Mouse (Mus musculus): Measurements from ENCODE around the gene Birc3. TPM values are rescaled to one million over a fixed set of nuclear protein-coding genes. Genes with fewer than 3 reads are reported as not detected.
"Not testable (repeated sequence)": the region's sequence is repeated elsewhere in the genome, so short reads cannot be mapped to it uniquely, and the experiment has no call there.

Birc3 gene
- total RNA-seq (2017), result 46.1 and 52.9 TPM in 2 replicates

DNA sequence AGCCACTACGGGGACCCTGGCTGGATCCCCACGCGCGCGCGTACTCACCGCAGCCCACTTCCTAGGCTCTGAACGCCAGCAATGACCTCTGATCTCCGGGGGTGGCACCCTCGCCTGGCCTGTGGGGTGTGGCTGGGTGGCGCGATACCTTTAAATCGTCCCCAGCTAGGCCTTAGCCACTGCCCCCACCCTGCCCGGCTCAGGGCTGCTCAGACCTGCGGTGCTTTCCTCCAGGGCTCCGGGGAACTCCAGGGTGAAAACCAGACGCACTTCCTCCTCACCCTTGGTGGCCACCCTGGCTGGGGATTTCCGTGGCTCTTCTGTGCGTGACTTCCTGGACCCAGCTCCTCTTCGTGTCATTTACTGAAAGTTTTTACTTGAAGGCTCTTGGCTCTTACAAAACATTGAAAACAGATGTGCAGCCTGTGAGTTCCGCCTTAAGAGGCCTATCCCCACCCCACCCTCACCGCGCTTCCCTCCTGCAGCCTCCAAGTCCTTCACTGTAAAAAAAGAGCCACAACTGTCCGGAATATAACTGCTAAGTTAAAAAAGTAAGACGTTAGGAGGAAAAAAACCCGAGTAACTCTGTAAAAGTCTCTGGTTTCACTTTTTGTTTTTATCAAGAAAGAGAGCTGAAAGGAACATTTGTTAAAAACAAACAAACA, at the start of gene Birc3:
Gene Birc3 (minus strand): TSS at position 412 of the 665 bp plus-strand sequence.
- peak; percentile 77 for ATAC-seq (replicated peaks; ENCODE audit: low read depth, poor library complexity, severe bottlenecking)

DNA sequence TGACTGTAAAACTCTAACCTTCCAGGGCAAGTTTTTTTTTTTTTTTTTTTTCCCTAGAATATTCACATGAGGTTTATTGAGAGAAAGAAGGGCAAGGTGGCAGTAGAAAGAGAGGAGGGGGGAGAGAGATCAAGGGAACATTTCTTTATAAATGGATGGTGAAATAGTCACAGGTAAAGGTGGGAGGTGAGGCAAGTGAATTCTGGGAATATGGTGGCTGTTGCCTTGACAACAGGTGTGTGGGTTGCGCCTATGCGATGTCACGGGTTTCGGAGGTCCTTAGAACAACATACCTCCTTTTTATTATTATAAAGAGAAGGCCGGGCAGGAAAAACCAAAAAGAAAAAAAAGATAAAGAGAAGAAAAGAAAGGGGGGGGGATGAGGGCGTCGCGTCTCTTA, 41.9 kb upstream of the Birc3 start:
- ATAC-seq (replicated peaks; ENCODE audit: low read depth, poor library complexity, severe bottlenecking), result no peak

DNA sequence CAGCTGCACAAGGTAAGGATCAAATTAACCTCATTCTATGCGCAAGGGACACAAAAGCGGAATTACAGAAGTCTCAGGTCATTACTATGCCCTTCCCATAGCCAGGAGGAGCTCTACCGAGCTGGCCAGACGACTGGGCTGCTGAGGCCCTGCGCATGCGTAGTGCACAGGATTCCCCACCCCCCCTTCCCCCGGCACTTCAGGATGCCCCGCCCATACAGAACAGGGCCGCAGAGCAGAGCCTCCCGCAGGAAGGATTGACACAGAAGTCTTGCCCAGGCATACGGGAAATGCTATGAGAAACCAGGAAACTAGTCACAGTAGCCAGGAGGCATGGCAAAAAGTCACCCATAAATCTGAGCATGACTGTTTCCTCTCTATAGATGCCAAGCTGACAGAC, 41.5 kb upstream of the Birc3 start:
- ATAC-seq (replicated peaks; ENCODE audit: low read depth, poor library complexity, severe bottlenecking), result peak; percentile 89

DNA sequence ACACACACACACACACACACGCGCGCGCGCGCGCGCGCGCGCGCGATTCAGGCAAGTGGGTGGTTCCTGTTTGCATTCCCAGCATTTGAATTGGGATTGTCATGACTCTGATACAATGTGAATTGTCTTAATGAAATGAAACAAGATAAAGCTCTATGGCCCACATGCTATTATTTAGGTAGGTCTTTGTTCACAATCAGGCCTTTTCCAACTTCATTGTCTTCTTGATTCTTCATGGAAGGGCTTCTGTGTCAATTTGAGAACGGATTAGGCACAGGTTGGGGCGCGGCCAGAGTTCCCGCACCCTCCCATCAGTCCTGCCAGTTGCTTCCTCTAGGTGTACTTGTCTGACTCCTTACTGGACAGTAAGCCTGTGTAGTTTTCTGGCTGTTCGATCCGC, 41.0 kb upstream of the Birc3 start:
- peak; percentile 20; the same call in 1 of the 2 replicates for ATAC-seq (replicated peaks; ENCODE audit: low read depth, poor library complexity, severe bottlenecking)

DNA sequence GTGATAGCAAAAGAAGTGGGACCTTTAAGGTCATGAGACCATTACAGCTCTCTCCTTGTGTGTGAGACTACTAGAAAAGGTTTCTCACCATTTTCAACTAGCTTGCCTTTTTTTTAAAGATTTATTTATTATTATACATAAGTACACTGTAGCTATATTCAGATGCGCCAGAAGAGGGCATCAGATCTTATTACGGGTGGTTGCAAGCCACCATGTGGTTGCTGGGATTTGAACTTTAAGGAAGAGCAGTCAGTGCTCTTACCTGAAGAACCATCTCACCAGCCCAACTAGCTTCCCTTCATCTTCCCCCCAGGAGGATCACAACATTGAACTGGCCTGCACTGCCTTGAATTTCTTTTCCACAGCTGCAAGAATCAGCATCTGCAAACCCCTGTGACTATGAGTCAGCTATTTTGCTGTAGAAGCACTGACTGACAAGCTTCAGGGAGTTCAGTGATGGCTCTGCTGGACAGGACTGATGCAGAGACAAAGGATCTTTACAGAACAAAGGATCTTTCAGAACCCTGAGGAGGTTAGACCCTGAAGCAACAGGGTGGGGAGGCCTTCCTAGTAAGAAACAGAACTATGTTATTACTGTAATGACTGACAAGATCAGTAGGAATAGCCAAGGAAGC, 34.5 kb upstream of the Birc3 start:
- ATAC-seq (replicated peaks; ENCODE audit: low read depth, poor library complexity, severe bottlenecking), result no peak; the same call in 1 of the 2 replicates

DNA sequence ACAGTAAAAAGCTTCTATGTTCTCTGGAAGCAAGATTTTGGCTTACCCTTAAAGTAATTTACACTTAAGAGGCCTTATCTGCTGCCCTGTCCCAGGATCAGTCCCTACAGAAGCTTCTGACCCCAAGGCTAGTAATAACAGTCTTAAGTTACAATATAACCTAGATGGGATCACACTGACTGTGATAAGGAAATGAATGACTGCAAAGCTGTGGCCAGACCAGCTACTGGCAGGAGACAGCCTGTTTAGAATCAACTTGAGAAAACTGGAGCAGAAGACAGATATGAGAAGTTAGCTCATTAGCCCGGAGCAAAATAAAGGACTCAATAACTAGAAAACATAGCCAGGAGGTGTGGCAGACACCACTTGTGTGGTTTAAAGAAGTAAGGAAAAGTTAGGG, 33.6 kb upstream of the Birc3 start:
- no peak for ATAC-seq (replicated peaks; ENCODE audit: low read depth, poor library complexity, severe bottlenecking)

DNA sequence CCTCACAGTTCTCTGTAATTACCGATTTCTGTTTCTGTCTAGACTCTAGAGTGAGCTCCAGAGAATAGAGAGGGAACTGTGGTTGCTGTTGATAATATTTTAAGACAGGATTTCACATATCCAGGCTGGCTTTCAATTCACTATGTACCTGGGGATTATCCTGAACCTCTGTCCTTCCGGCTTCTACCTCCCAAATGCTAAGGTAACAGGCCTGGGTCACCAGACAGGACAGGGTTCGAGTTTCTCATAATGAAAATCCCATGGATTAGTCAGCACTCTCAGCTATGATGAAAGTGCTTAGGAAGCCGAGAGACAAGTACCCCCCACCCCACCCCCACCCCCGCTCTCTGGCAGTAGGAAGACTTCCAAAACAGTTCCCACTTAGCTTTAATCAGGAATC, 30.8 kb upstream of the Birc3 start:
- ATAC-seq (replicated peaks; ENCODE audit: low read depth, poor library complexity, severe bottlenecking), result no peak

DNA sequence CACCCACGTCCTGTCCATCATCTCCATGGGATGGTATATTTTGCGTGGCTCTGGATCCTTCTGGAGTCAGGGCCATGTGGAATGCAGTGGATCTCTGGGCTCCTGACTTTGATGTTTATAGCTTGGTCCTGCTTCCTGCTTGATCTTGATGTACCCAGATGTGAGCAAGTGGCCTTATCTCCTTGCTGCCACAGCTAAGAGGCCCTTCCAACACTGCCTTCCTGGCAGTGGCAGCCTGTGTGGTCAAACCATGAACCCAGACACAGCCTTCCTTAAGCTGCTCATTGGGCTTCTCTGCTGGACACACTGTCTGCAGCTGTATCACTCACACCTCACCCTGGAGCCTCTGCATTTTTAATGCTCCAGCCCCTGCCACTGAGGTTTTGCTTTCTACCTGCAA, 30.3 kb upstream of the Birc3 start:
- 0 out of 2 replicates have a peak, but pooled peaks have one; percentile 15 for ATAC-seq (replicated peaks; ENCODE audit: low read depth, poor library complexity, severe bottlenecking)

DNA sequence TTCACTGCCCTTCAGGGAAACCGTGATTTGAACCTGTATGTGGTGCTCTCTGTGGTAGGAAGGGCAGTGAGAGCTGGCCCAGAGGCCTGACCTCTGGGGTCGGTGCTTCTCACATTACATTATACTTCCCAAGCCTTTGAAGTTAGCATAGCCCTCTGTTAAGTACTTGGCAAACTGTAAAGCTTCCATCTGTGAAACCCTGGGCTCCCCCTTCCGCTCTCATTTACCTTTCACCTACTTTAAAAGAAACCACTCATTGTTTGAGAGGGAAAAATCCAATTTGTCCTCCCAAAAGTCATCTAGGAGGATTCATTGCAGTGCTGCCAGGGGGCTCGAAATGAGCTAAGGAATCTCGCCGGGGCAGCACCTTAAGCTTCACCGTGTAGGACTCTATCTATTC, 29.3 kb upstream of the Birc3 start:
- no peak for ATAC-seq (replicated peaks; ENCODE audit: low read depth, poor library complexity, severe bottlenecking)

DNA sequence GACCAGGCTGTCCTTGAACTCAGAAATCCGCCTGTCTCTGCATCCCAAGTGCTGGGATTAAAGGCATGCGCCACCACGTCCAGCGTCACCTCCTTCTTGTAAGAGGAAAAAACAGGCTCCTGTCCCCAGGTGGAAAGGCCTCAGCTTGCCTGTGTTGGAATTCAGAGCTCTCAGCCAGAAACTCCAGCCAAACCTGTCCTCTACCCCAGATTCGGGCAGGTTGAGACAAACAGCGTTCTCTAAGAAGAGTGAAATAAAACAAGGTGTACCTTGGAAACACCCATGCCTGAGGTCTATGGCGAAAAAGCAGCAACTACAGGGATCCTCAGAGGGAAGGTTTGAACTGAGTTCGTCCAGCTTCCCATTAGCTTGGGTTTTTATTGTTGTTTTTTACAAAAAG, 28.0 kb upstream of the Birc3 start:
- ATAC-seq (replicated peaks; ENCODE audit: low read depth, poor library complexity, severe bottlenecking), result no peak

DNA sequence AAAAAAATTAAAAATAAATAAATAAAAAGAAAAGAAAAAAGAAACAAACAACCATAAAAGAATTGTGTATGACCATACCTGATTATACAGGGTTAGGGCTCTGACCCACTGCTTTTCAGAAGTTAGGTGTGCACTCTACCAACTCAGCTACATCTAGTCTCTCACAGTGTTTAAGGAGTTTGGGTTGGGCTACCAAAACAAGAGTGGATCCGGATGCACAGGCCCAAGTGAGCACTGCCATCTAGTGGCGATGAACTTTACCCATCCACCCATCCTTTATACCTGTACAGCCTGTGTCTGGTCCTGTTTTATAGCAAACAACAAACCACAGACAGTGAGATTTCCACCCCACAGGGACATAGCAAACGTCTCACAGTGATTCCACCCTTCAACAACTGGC, 24.5 kb upstream of the Birc3 start:
- ATAC-seq (replicated peaks; ENCODE audit: low read depth, poor library complexity, severe bottlenecking), result peak; percentile 97

DNA sequence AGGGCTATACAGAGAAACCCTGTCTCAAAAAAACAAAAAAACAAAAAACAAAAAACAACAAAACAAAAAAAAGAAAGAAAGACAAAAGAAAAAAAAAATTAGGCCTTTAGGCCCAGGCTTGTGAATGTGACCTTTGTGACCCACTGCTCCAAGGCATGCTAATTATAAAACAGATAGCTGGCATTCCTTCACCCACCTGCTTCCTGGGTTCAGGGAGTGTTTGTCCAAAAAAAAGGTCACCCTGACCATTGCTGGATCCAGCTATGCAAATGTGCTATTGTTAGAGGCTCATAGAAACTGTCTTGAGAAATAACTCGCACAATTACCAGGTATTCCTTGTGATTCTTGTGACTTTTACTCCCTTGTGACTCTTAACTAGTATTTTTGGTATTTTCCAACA, 18.8 kb upstream of the Birc3 start:
- not testable (repeated sequence) for ATAC-seq (replicated peaks; ENCODE audit: low read depth, poor library complexity, severe bottlenecking)

DNA sequence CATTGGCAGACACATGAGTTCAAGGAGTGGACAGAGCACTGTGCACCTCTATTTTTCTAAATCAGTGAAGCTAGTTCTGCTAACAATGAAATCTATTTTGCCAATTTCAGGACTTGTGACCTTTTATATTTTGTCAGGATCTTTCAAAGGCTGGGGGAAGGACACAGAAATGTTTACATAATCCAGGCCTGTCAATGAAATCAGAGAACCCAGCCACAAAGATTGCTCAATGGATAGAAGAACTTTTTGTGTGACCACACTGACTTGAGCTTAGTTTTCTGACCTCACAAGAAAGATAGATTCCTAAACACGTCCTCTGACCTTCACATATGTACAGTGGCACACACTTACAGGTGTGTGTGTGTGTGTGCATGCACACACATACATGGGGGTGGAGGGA, 18.2 kb upstream of the Birc3 start:
- ATAC-seq (replicated peaks; ENCODE audit: low read depth, poor library complexity, severe bottlenecking), result no peak

DNA sequence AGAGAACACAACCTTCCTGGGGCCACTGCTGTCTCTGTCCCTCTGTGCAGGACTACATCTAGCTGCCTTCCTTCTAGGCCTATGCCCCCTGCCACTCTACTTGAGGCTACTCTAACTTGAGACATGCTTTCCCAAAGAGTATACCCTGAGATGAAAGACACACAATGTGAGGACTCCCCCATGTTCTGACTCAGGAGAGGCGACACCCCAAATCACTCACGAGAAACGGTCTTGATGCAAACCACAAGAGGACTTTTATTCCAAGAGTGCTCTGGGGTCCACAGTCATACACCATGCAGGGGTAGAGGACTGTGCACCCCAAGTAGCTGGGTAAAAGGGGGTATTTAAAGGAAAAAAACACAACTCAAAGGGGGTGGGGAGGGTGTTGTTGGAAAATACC, 11.4 kb upstream of the Birc3 start:
- ATAC-seq (replicated peaks; ENCODE audit: low read depth, poor library complexity, severe bottlenecking), result no peak

DNA sequence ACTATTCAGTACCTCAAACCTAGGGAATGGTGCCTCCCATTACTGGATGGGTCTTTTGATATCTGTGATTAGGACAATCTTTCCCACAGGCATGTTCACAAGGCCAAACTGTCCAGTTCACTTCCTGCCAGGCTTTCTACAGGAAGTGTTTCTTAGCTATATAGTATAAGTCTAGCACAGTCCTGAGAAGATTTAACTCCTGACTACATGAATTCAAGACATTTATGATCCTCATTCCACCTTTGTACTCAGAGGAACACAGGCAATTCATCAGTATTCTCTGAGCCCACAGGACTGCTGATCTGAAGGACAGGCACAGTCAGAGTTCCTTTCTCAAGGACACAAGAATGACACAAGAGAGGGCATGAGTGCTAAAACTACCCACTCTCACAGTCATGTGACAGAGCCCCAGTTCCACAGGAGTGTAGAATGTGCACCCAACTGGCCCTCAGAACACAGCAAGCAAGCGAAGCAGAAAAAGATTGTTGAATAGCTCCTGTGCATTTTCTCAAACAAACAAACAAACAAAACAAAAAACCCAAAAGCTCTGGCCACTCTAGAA, 9.4 kb upstream of the Birc3 start:
- no peak for ATAC-seq (replicated peaks; ENCODE audit: low read depth, poor library complexity, severe bottlenecking)

DNA sequence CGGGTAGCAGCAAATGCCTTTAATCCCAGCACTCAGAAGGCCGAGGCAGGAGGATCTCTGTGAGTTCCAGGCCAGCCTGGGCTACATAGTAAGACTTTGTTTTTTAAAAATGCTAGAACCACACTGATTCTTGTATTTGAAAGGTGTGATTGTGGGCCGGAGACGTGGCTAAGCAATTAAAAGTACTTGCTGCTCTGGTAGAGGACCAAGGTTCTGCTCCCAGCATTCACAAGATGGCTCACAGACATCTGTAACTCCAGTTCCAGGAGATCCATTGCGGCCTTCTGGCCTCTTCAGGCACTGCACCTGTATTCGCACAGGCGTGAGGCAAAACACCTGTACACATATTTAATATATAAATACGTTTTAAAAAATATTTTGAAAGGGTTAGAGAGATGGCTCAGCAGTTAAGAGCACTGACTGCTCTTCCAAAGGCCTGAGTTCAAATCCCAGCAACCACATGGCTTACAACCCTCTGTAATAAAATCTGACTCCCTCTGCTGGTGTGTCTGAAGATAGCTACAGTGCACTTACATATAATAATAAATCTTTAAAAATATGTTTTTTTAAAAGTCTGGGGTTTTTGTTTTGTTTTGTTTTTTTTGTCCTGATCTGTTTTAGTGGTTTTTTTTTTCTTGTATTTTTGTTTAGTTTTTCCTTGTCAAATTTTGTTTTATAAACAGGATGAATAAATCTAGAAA, 675 bp upstream of the Birc3 start:
- ATAC-seq (replicated peaks; ENCODE audit: low read depth, poor library complexity, severe bottlenecking), result no peak

DNA sequence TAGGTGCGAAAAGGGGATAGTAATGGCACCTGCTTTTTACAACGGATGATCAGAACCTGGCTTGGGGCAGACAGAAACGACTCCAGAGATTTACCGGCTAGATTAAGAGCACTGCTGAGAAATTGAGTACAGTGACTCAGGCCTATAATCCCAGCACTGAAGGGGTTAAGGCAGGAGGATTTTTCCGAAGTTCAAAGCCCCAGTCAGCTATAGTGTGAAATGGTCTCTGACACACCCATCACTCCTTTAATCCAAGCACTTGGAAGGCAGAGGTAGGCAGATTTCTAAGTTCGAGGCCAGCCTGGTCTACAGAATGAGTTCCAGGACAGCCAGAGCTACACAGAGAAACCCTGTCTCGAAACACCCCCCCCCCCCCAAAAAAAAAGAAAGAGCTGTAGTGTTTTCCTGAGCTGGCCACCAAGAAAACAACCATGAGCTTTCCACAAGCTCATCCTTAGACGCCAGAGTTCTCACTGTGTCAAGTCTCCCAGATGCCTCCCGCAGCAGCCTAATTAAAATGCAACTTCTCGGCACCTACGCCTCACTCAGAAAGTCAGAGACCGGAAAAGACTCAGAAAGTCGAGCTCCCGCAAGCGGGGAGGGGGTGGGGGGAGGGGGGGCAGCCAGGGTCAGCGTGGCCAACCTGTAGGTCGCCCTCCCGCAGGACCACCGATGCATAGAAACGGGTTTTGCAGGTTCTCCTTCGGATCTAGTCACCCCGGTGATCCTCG, 777 bp downstream of the Birc3 start:
- ATAC-seq (replicated peaks; ENCODE audit: low read depth, poor library complexity, severe bottlenecking), result no peak

DNA sequence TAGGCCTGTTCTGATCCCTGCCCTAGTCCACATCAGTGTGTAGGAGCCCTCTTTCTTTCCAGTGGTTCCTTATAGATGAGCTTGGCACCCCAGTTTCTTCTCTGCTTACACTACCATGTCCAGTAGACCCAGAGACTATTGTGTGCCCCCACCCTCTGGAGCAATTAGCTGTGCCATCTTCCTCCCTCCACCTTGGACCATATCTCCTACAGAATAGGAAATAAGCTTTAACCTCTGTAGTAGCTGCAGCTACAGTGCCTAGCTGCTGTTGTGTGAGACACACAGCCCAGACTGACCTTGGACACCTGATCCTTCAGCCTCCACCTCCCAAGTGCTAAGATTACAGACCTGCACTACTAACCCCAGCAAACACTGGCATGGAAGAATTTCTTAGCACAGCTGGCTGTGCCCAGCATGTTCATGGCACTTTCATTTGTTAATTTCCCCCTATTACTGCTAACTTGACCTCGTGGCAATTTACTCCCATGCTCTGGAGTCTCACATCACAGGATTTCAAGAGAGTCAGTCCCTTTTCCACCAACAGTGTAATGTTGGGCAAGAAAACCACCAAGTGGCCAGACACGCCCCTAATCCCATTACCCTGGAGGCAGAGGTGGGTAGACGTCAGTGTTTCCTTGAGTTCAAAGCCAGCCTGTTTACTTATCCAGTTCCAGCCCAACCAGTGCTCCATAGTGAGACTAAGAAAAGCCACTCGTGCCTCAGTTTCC, 1.5 kb downstream of the Birc3 start:
- ATAC-seq (replicated peaks; ENCODE audit: low read depth, poor library complexity, severe bottlenecking), result peak; percentile 9; the same call in 1 of the 2 replicates

DNA sequence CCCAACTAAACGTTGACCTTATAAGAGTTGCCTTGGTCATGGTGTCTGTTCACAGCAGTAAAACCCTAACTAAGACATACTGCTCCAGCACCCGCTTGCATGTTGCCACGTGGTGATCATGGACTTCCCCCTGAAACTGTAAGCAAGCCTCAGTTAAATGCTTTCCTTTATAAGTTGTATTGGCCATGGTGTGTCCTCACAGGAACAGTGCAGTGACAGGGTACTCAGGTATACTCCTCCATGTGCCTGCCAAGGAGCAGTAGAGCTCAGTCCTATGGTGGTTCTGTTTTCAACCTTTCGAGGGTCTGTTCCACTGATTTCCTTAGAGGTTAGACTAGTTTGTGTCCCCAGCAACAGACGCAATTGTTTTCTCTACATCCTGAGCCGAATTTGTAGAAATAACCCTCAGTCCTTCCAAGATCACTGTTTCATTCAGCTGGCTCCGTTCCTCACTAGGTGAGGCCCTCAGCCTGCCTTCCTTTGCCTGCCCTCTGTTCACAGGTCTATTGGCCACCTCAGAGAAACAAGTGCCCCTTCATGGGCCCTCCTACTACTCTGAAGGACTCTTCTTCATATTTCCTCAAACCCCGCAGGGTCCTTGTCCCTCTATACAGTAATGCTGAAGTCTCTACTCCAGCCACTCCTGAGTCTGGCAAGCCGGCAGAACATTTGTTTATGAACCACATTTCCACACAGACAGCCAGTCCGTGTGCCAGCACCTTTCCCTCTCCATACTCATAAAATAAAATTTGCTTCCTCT, 2.2 kb downstream of the Birc3 start:
- ATAC-seq (replicated peaks; ENCODE audit: low read depth, poor library complexity, severe bottlenecking), result no peak
